Mouse (Mus musculus) kidney, embryonic 14.5 days (tissue): ENCODE results near the gene Pgpep1. TPM values are rescaled to one million over a fixed set of nuclear protein-coding genes. Genes with fewer than 3 reads are reported as not detected.

Experiments used
- ATAC-seq: fragments of 200-750 bp; cut with Nextera tagmentation; 2 replicates; pipeline ENCODE4 v1.8.0; 2017; ENCODE audit warnings: moderate number of reproducible peaks, mild to moderate bottlenecking, moderate TSS enrichment, moderate library complexity; ENCODE audit not compliant: low FRiP score, low TSS enrichment
- H3K27ac ChIP-seq: fragments of 300-500 bp; sonication (generic); 2 replicates; pipeline ENCODE4 v1.5.1; 2014; ENCODE audit warnings: low read depth, mild to moderate bottlenecking, low read length, moderate library complexity, mixed read lengths
- H3K27me3 ChIP-seq: fragments of 300-500 bp; sonication (generic); 2 replicates; pipeline ENCODE4 v1.6.1; 2014; ENCODE audit warnings: mild to moderate bottlenecking, low read length; ENCODE audit not compliant: control insufficient read depth, insufficient read depth
- H3K36me3 ChIP-seq: fragments of 300-500 bp; sonication (generic); 2 replicates; pipeline ENCODE4 v1.6.1; 2014; ENCODE audit warnings: low read length, mixed read lengths; ENCODE audit not compliant: control insufficient read depth, insufficient read depth
- H3K4me1 ChIP-seq: fragments of 300-500 bp; sonication (generic); 2 replicates; pipeline ENCODE4 v1.6.1; 2014; ENCODE audit warnings: low read length, mixed read lengths; ENCODE audit not compliant: control insufficient read depth, insufficient read depth
- H3K4me2 ChIP-seq: fragments of 300-500 bp; sonication (generic); replicated peaks from 2 replicates; pipeline ENCODE4 v1.6.1; 2014; ENCODE audit warnings: low read depth, mild to moderate bottlenecking, low read length
- H3K4me3 ChIP-seq: fragments of 300-500 bp; sonication (generic); 2 replicates; pipeline ENCODE4 v1.5.1; 2014; ENCODE audit warnings: mild to moderate bottlenecking, low read length
- H3K9ac ChIP-seq: fragments of 300-500 bp; sonication (generic); 2 replicates; pipeline ENCODE4 v1.6.1; 2014; ENCODE audit warnings: low read depth, mild to moderate bottlenecking, low read length, moderate library complexity
- H3K9me3 ChIP-seq: fragments of 300-500 bp; sonication (generic); 2 replicates; pipeline ENCODE4 v1.6.1; 2016; ENCODE audit warnings: low read length; ENCODE audit not compliant: control insufficient read depth
- WGBS: fragments of 180-500 bp; shearing (Covaris S2); extraction: QIAGEN DNeasy Blood & Tissue Kit; methylation state at CpG from one replicate; pipeline ENCODE4 v1.1.7; 2014; 5-methylcytosine and 5-hydroxymethylcytosine counted together
- polyA plus RNA-seq: library from polyadenylated mRNA; unstranded; fragments of >200 nt; fragmentation: Nextera tagmentation; extraction: Ambion mirVana; gene quantifications from 2 replicates; pipeline ENCODE4 v1.2.1, GENCODE M21; 2014

Gene Pgpep1
- polyA plus RNA-seq, 1 experiment from 2014 or later, result 62.2 TPM

GRCm38 (mm10) chr8:70625104-70625503 lies 35.1 kb downstream of the Pgpep1 start:
- Histone ChIP-seq H3K27ac (no peak overlapping the region), H3K4me3 (no peak overlapping the region), H3K36me3 (no peaks in the 10 kb centered on the region), H3K9ac (no peak overlapping the region), H3K4me1 (peaks cover 6% of the 10 kb centered on the region; the same call in 1 of the 2 replicates), H3K4me2 (no peak overlapping the region; the same call in 1 of the 2 replicates), H3K27me3 (no peaks in the 10 kb centered on the region), H3K9me3 (no peaks in the 10 kb centered on the region)
- ATAC-seq, result no peak
- WGBS, result 11% methylated on average over 5 of the region's 5 CpGs

DNA sequence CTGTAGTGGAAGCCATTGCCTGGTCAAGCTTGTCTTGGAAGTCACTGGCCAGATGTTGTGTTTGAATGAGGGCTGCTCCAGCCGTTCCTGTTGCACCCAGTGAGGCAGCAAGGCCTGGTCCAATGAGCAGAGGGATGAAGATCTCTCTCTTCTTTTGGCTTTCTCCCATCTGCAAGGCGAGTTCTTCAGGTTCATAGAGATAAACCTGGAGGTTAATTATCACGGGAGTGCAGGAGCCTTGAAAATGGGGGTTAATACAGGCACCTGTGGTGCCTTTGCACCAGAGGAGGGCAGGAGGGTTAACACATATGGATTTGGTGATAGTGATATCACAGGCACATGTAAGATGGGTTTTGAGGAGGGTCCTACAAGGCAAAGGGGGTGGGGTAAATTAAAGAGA lies 38.0 kb downstream of the Pgpep1 start:
- 63% methylated on average over 3 of the region's 3 CpGs for WGBS
- ATAC-seq, result no peak

GRCm38 (mm10) chr8:70618888-70619334 lies 41.3 kb downstream of the Pgpep1 start:
- Histone ChIP-seq H3K27me3 (no peaks in the 10 kb centered on the region), H3K27ac (no peak overlapping the region), H3K4me3 (no peak overlapping the region), H3K36me3 (no peaks in the 10 kb centered on the region), H3K9me3 (no peaks in the 10 kb centered on the region), H3K4me2 (no peak overlapping the region), H3K9ac (no peak overlapping the region), H3K4me1 (peaks cover 2% of the 10 kb centered on the region; the same call in 1 of the 2 replicates)
- ATAC-seq, result peak; percentile 55
- WGBS, result 35% methylated on average over 9 of the region's 9 CpGs

More for the DNA sequence above, 38.0 kb downstream of the Pgpep1 start:
- no peaks in the 10 kb centered on the region for H3K27me3 ChIP-seq
- H3K9me3 ChIP-seq, result no peaks in the 10 kb centered on the region
- H3K9ac ChIP-seq, result no peak overlapping the region
- H3K36me3 ChIP-seq, result no peaks in the 10 kb centered on the region
- H3K4me2 ChIP-seq, result no peak overlapping the region
- H3K4me1 ChIP-seq, result peaks cover 2% of the 10 kb centered on the region; the same call in 1 of the 2 replicates
- no peak overlapping the region for H3K4me3 ChIP-seq
- no peak overlapping the region for H3K27ac ChIP-seq

DNA sequence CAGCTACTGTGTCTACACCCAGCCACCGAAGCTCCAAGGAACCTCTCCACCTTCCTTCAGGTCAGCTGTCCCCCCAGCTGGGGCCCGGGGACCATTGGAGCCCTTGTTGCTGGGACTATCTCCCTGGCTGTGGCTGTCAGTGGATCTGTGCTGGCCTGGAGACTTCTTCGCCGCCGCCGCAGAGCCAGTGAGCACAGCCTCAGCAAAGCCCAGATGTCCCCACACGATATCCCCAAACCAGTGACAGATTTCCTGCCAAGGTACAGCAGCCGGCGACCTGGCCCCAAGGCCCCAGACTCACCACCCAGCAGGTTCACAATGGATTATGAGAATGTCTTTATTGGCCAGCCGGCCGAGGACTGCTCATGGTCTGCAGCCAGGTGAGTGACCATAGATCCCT lies 42.2 kb downstream of the Pgpep1 start:
- Histone ChIP-seq H3K27me3 (no peaks in the 10 kb centered on the region), H3K4me1 (peaks cover 2% of the 10 kb centered on the region; the same call in 1 of the 2 replicates), H3K9ac (no peak overlapping the region; the same call in 1 of the 2 replicates), H3K4me2 (no peak overlapping the region), H3K4me3 (no peak overlapping the region), H3K36me3 (no peaks in the 10 kb centered on the region), H3K9me3 (no peaks in the 10 kb centered on the region), H3K27ac (no peak overlapping the region)
- no peak for ATAC-seq
- WGBS, result 85% methylated on average over 11 of the region's 11 CpGs

DNA sequence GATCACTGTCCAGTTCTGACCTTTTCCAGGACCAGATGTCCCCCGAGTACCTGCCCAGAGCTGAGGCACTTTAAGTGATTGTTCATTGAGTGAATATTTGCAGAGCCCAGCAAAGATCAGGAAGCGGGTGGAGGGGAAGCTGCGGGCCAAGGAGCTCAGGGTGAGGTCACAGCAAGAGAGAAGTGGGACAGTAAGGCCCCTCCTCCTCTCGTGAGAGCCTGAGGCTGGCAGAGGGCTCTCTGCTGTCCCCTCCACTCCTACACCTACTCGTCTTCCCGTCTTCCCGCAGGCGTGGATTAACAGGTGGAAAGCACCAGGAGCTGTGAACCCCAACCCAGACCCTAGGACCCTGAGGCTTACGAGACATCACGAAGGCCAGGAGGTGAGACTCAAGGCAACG lies 43.5 kb downstream of the Pgpep1 start:
- no peak overlapping the region for H3K4me3 ChIP-seq
- H3K27ac ChIP-seq, result no peak overlapping the region
- H3K9ac ChIP-seq, result no peak overlapping the region
- H3K4me1 ChIP-seq, result peaks cover 2% of the 10 kb centered on the region; the same call in 1 of the 2 replicates
- H3K27me3 ChIP-seq, result no peaks in the 10 kb centered on the region
- no peaks in the 10 kb centered on the region for H3K9me3 ChIP-seq
- whole genome bisulfite sequencing, result 47% methylated on average over 11 of the region's 11 CpGs
- H3K4me2 ChIP-seq, result no peak overlapping the region
- ATAC-seq, result no peak
- H3K36me3 ChIP-seq, result no peaks in the 10 kb centered on the region

DNA sequence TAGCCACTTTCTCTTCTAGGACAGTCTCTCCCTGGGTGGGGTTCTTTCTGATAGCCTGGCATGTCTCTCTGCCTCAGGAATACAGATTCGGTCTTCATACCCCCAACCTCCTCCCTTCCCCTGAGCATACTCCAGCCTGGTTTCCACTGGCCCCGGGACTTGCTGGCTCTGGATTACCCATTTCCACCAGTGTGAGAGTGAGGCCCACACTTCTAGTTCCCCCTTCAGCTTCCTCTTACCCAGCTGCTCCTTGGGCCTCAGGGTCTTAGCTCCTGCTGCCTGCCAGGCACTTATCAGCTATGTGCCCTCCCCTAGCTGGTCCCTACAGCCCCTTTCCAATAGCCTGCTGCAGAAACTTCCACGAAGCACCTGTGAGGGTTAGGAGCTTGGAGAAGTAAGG lies 44.3 kb downstream of the Pgpep1 start, which contains the start of gene Lrrc25:
Lrrc25 (plus strand) TSS at position 262 of the 400 bp plus-strand sequence.
- no peak for ATAC-seq
- H3K4me2 ChIP-seq, result no peak within 1 kb of the TSS
- no peaks in the 10 kb centered on the region for H3K27me3 ChIP-seq
- peaks cover 5% of the 10 kb centered on the region for H3K4me1 ChIP-seq
- no peak within 1 kb of the TSS for H3K4me3 ChIP-seq
- H3K27ac ChIP-seq, result no peak within 1 kb of the TSS
- no peaks in the 10 kb centered on the region for H3K9me3 ChIP-seq
- H3K36me3 ChIP-seq, result no peaks in the 10 kb centered on the region
- no peak within 1 kb of the TSS; the same call in 1 of the 2 replicates for H3K9ac ChIP-seq
- WGBS, result 86% methylated on average over 3 of the region's 3 CpGs

DNA sequence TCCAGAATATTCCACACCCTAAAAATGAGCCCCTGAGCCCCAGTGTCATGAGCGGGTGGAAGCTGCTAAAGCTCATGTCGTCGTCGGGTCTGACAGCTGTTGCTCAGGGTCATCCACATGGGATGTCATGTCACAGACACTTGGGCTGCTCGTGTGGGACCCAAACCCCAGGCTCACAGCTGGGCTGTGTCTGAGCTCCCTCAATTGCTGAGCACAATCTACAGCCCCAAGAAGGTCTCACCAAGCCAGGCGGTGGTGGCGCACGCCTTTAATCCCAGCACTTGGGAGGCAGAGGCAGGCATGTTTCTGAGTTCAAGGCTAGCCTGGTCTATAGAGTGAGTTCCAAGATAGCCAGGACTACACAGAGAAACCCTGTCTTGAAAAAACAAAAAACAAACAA lies 44.9 kb downstream of the Pgpep1 start:
- Histone ChIP-seq H3K4me1 (peaks cover 9% of the 10 kb centered on the region), H3K4me2 (no peak overlapping the region), H3K9me3 (no peaks in the 10 kb centered on the region), H3K36me3 (no peaks in the 10 kb centered on the region), H3K27ac (no peak overlapping the region), H3K27me3 (no peaks in the 10 kb centered on the region), H3K4me3 (no peak overlapping the region), H3K9ac (no peak overlapping the region)
- 76% methylated on average over 8 of the region's 8 CpGs for WGBS
- no peak for ATAC-seq

- 0 out of 2 replicates have a peak overlapping the region, but pooled peaks have one; percentile 7 for H3K27ac ChIP-seq
- H3K27me3 ChIP-seq, result no peaks in the 10 kb centered on the region
- H3K4me1 ChIP-seq, result peaks cover 10% of the 10 kb centered on the region
- H3K4me3 ChIP-seq, result no peak overlapping the region
- ATAC-seq, result no peak
- no peak overlapping the region for H3K9ac ChIP-seq
- no peaks in the 10 kb centered on the region for H3K36me3 ChIP-seq
- WGBS, result 70% methylated on average over 5 of the region's 5 CpGs
- no peaks in the 10 kb centered on the region for H3K9me3 ChIP-seq
- no peak overlapping the region for H3K4me2 ChIP-seq
These were observed 45.7 kb downstream of the Pgpep1 start for GRCm38 (mm10) chr8:70614469-70614868.

- H3K4me1 ChIP-seq, result peaks cover 16% of the 10 kb centered on the region
- no peaks in the 10 kb centered on the region for H3K9me3 ChIP-seq
- H3K27me3 ChIP-seq, result no peaks in the 10 kb centered on the region
- no peaks in the 10 kb centered on the region for H3K36me3 ChIP-seq
- no peak overlapping the region for H3K4me3 ChIP-seq
- WGBS, result 17% methylated on average over 1 of the region's 1 CpGs
- H3K9ac ChIP-seq, result no peak overlapping the region
- no peak overlapping the region for H3K27ac ChIP-seq
- no peak for ATAC-seq
- H3K4me2 ChIP-seq, result no peak overlapping the region
These were observed 46.4 kb downstream of the Pgpep1 start for GRCm38 (mm10) chr8:70613763-70614162.
